Mouse (Mus musculus): ENCODE data around the gene Fbn1.

Gene Fbn1

DNA sequence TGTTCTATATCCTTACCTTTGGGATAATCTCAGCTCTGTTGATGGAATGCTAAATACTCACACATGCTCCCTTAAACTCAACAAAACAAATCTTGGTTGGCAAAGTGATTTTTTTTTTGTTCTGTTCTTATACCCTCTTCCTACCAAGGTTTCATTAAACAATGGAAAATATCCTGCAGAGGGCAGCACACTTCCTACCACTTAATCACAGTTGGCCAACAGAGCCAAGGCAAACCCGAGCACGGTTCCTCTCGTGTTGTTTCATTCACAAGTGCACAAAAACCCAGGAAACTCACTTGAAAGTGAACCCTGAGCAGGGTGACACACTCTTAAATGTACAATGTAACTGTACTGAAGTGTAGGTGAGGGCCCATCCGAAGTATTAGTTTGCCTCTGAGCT lies 173.6 kb downstream of the Fbn1 start:
- DNase-seq (ENCODE audit: low spot score): peak; percentile 28

DNA sequence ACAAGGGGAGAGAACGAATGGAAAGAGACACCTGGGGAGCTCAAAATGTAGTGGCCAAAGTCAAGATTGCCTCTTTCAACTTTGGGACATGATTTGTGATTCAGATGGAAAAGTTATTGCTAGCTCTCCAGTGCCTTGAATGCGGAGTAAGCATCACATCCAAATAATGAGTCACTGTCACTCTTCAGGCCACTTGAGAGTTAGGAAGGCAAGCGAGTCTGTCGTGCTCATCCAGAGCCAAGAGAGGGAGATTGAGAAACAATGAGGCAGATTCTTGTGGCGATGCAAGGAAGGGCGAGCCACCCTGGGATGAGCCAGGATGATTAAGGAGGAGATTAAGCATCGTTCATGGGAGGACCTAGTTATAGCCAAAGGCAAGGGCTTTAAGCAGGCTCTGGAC lies 176.2 kb downstream of the Fbn1 start:
- DNase-seq (ENCODE audit: low spot score): no peak

DNA sequence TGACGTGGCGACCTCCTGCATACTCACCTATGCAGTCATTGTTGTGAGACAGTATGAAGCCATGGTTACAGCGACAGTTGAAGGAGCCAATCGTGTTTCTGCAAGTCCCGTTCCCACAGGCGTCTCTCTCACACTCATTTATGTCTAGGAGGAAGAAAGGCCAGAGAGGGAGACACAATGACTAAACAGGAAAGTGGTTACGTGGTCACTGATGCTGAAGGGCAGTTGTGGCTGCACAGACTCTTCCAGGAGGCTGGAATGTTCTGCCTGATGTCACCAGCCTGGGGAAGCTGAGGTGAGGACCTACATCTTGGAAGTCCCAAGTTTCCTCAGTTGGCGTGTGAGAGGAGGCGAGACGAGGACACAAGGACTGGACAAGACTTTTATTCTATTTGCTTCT lies 177.3 kb downstream of the Fbn1 start:
- no peak for DNase-seq (ENCODE audit: low spot score)

DNA sequence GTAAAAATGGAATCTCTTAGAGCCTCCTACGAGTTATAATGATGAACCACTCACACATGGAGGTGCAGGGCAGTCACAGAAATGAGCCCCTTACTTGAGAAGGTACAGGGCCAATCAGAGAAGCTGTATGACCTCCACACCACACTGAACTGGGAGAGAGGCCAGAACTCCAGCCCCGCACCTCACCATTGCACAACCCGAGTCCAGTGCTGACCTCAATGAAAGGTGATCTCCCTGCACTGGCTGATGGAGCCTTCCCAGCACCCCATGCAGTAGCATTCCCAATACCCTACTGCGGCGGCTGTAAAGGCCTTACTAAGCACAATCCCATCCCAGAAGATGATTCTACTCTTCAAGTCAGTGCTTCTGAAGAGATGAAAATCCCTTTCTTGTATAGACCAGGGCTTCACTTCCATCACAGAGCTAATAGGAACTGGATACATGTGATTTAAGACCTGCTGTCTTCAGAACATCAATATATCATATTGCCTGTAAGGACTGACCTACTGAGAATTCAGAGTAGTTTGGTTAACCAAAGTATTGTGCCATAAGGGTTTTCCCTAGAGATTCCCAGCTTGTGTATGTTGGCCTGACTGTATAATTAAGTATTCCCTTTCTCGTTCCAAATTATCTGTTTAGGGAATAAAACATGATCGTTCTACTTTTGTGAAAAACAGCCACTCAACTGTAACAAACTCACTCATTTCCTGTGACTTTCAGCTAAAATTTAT lies 182.5 kb downstream of the Fbn1 start:
- DNase-seq (ENCODE audit: low spot score): no peak

DNA sequence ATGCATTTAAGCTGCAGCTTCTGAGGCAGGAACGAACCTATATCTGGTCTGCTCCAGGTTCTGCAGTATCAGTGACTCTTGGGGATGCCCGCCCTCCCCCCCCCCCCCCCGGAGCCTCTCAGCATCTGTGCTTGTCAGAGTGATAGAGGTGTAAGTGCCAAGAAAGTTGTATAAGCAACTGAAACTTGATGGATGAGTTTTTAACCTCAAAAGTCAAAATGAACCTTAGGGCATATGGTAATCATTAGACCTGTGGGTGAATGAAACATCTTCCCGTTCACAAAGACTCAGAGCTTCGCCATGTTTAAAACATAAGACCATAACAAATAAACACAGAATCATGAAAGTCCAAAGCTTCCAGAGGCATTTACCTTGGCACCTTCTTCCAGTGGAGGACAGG lies 183.3 kb downstream of the Fbn1 start:
- DNase-seq (ENCODE audit: low spot score): no peak

DNA sequence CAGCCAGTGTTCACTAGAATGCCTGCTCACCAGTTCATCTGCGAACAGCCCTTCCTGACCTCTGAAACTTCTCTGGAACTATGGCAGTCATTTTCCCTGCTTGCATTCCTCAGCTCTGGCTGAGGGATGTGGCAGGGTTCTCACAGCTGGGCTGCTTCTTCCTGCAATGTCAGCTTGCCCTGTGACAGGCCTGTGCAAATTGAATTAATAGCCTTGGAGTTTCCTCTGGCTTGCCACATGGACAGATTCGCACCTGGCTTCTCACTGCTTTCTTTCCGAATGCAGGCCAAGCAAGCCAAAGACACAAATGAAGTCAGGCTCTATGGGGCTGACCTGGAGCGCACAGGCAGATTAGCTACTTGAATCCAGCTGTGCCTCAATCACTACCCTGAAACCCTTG lies 184.4 kb downstream of the Fbn1 start:
- peak; percentile 43 for DNase-seq (ENCODE audit: low spot score)

DNA sequence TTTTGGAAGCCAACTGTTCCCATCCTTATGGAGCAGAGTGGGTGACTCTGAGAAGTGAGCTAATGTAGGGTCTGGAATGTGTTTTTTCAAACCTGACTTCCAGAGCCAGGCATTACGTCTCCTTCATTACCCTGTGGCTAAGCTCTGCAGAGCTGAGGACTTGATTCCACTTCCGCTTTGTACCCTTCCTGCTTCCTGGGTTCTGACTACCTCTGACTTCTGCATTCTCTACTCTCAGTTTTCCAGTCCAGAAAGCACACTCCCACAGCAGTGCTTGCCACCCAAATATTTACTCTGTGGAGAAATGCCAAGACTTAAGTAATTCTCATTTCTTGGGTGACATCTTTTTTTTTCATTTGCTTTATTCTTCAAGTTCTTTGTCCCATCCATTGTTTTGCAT lies 185.2 kb downstream of the Fbn1 start:
- DNase-seq (ENCODE audit: low spot score): no peak

DNA sequence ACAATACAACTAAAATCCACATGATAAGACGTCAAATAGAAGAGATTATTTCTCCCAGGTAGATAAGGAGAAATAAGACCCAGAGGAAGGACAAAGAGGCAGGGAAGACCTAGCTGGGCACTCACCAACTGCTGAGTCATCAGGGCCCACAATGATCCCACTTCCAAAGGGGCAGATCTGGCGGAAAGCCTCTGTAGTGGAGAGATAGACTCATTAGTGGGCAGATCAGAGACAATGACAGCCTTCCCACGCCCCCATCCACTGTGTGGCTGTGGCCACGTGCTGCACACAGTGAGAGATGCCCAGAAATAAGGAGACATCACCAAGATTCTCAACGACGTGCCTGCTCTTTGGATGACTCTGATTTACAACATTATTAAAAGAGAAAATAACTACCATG lies 186.7 kb downstream of the Fbn1 start:
- DNase-seq (ENCODE audit: low spot score): no peak

DNA sequence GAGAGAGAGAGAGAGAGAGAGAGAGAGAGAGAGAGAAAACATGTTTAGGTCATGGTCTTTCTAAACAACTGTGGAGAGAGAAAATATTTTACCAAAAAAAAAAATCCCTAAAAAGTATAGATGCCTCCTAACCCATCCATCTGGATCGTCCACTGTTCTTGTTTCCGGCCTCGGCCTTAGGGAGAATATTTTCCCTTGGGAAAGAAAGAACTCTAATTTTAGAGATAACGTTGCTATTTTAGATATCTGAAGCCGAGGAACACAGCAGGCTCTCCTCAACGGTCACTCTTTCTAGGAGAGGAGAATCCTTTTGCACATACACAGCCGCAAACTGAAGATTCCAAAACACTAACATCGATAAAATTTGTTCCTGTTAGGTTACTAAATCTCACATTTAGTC lies 188.1 kb downstream of the Fbn1 start:
- no peak for DNase-seq (ENCODE audit: low spot score)

DNA sequence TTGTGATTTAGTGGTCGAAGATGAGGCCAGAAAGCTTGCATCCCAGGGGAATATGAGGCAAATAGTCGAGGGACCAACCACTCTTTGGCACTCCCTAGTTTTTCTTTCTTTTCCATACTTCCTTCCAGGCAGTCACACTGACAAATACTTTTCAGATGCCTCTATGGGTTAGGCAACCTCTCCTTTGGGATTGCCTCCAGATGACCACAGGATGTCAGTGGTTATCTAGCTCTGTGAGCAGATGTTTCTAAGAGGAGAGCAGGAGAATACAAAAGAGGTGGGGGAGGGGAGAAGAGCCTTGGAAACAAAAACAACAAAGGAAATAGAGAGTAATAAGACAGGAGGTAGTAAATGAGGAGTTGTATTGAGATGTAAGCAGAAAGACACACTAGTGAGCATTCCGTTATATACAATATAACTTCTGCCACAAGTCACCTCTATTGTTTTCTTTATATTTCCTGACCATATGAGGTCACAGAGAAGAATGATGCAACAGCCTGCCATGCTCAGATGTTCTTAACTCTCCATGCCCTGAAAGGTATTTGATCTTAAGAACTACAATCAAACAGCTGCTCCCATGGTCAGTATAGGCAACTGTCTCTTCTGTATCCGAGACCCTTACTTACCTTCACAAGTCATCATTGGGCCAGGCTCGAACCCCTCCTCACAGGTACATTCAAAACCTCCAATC lies 189.3 kb downstream of the Fbn1 start:
- DNase-seq (ENCODE audit: low spot score): no peak

DNA sequence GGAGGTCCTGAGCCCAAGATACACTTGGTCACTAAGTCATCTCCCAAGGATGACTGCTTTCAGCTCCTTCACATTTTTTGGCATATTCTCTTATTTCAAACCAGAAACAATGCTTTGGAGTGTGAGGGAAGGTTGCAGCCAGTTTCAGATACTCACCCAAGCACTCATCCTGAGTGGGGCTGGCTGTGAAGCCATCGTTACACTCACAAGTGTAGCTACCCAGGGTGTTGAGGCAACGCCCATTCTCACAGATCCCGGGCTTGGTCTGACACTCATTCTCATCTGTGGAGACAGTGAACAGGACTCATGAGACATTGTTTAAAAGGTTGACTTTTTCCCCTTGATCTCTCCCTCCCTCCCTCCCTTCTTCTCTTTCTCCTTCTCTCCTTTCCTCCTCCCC lies 192.6 kb downstream of the Fbn1 start:
- DNase-seq (ENCODE audit: low spot score): no peak

DNA sequence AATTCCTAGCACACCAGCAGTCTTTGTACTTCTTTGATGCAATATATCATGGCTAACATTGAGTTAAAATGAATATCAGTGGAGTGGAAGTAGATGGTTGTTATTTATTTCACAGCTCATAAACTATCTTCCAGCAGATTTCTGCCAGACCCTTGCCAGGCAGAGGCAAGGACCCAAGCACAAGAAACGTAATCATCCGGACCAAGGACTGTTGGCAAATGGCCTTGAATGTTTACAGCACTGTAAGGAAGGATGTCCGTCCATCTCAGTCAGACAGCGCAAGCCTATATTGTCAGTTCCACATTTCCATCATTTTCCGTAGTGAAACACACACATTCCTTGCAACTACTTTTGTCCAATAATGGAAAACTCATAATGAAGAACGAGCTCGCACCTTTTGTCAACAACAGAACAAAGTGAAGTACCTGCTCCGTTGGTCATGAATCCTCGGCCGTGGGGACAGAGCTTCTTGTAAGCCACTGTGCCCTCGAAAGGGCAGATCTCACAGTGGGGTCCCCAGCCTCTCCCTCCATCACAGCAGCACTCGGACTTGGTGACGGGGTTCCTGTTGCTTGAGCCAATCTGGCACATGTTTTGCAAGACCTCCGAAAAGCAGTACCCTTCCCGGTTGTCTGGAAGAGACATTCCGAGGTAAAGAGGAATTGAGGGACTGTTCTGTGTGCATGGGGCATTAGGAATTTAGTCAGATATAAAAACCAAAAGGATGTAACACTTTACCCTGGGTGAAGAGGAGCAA lies 193.4 kb downstream of the Fbn1 start:
- DNase-seq (ENCODE audit: low spot score): no peak

DNA sequence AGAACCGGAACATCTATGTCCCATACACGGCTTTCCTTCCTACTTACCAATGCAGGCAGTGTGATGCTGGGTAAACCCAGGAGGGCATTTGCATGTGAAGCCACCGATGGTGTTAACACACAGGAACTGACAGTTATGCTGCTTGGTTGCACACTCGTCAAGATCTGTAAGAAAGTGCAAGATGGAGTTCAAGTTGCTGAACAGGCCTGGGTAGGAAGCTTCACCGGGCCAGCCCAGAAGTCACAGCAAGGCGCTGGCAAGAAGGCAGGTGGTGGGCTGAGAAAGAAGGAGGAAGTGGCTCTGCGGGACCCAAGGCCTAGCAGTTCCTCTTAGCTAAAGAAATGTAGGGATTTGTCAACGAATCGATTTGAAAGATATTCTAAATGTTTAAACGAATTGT lies 198.1 kb downstream of the Fbn1 start:
- DNase-seq (ENCODE audit: low spot score): no peak

DNA sequence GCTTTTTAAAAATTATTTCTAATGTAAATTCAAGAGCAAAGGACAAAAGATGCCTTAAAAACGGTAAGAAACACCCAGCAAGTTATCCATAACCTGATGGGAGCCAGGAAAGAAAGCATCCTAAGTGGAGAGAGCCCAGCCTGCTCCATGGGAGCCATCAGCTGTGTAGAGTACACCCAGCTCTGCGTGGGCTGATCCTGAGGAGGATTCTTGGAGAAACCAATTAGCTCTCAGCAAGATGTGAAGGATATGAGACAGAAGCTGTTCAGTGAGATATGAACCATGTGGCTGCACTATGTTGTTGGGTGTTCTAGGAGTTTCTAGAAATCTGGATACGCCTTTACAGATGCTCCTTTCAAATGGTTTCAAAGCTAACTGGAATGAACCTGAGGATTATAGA lies 202.1 kb downstream of the Fbn1 start:
- no peak for DNase-seq (ENCODE audit: low spot score)

DNA sequence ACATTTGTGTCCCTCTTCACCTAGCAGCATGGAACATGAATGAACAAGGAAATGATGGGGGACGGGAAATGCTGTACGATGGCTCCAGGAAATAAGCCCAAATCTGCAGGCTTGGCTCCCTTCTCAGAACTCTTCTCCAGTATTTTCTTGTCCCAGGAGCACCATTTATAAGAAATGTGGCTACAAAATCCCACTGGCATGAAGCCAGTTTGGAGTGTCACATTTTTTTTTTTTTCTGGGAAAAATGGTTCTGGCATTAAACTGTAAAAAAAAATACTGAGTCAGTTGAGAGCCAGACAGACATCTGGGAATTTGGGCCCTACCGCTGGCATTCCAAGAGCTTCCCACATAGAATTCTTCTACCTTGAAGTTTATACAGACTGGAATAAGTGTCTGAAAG lies 203.0 kb downstream of the Fbn1 start:
- DNase-seq (ENCODE audit: low spot score): no peak

DNA sequence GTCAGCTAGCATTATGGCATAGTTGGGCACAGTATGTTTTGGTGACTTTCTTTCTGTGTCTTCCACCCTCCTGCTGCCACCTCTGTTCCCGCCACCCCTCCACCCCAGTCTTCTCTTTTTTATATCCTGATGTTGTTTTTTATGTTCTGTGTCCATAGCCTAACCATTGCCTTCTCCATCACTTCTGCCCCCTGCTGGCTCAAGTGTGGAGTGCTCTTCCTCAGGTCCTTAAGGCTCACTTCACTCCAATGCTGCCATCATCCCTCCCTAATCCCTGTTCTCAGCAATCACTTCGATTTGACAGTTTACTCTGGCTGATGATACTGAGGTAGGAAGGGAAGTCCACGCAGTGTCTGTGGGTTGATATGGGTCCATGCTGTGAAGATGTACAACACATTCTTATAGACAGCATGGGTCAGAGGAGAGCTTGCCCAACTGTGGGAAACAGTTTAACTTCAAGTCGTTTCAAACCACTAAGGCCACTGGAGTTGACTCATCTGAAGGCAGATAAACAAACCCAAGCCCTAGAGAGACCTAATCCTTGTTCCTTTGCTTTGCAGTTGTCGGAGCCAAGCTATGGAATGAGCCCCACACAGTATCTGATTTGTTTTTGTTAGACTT lies 203.9 kb downstream of the Fbn1 start:
- no peak for DNase-seq (ENCODE audit: low spot score)

DNA sequence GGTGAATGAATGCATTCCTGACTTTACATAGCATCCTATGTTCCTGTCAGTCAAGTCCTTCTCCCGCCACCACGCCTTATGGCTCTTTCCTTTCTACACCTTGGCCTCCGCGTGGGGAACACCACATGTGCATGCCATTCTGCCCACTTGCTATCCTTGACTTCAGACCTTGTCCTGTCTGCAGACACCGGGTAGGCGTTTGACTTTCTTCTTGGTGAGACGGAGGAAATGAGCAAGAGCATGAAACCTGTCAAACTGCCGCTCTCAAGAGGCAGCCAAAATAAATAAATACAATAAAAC lies 205.2 kb downstream of the Fbn1 start:
- no peak for DNase-seq (ENCODE audit: low spot score)

DNA sequence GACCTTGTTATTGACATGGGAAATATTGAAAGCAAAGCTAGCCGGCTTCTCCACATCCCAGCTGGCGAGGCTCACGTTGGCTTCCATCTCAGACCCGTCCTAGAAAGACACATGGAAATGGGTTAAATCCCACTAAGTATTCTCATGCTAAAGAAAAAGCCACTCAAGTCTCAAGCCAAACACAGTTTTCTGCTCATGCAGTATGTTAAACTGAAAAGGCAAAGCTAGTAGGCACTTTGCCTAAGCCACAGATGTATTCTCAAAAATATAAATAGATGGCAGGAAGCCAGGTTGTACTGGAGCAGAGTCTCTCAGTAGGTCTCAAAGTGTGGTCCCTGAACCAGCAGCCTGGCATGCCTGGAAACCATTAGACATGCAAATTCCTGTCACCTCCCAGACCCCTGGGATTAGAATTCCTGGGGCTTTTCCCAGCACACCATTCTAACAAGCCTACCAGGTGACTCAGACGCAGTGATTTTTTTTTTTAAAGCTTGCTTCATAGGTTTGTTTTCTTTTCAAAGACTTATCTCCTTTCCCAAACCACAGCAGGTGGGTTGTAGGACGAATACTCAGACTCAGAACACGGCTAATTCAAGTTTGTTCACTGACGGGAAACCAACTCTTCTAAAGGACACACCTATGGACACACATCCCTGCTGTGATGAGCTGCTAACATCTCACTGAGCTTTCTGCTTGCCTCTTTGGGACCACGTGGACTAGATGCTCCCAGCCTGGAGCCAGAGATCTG lies 205.7 kb downstream of the Fbn1 start:
- no peak for DNase-seq (ENCODE audit: low spot score)

DNA sequence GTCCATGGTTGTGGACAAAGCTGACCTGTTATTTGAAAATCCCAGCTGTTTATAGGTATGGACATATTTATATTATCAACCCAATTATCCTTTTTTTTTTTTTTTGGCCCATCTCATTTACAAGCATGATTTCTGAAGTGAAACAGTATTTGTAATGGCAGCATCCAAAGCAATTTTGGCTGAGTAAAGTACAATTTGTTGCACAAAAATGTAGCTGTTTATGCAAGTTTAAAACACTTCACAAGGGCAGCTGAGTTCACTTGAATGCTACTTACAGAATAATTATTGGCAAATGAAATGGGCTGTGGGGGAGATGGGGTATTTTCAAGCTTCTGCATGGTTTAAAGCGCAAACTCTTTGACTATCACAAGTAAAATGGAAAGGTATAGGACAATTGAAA lies 209.0 kb downstream of the Fbn1 start:
- DNase-seq (ENCODE audit: low spot score): no peak

DNA sequence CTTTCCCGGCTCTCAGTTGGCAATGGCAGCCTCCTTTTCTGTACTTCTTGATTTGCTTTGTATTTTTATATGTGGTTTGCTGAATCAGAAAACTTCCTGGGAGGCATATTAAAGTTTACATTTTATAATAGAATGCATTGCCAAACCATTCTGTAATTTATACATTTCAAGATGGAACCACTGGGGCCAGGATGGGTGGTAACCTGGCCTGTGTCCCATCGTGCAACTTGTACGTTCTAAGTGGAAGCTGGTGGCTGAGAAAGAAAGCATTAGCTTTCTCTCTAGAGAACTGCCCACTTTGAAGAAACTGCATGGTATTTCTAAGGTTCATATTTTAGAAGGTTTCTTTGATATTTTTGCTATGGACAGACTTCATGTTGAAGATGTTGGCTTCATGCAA lies 212.3 kb downstream of the Fbn1 start:
- no peak for DNase-seq (ENCODE audit: low spot score)

DNA sequence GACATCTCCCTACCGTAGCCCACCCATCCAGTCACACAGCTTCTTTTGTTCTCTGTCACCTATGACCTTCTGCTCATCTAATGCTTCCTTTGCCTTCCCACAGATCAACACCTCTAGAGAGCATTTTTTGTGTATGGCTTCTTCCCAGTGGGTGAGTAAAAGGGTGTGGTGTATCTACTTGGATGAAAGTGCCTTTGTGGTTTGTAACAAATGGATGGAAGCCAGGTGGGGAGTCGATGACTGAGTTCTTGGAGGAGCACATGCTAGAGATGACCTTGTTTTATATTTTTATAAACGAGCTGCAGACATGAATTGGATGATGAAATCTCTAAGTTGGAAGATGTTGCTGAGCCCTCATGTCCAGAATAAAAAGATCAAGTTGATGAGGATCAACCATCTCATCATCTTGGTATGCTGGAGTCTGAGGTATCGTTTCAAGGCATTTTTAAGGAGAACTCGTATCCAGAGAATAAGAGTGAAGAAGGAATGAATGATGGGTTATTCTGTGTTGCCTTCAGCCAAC lies 213.8 kb downstream of the Fbn1 start:
- no peak for DNase-seq (ENCODE audit: low spot score)

DNA sequence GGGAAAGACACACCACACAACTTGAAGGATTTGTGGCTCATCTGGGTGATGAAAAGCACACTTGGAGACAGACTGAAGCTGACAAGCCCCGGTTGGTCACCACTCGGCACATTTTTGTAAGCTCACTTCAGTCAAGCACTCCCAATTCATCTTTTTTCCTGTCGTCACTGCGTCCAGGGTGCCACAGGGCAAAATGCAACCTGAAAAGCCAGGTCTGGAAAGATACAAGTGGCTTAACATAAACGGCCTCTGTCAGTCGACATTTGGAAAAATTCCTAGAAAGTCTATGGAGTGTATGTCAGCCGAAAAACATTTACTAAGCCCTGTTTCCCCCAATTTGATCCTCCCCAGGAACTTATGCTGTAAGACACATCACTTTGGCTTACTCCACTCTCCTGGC lies 215.2 kb downstream of the Fbn1 start:
- DNase-seq (ENCODE audit: low spot score): no peak

Measured in retina, embryonic 14.5 days (tissue).